Mouse (Mus musculus) ES-E14 (cell line): ENCODE measurements at regions not wholly inside any gene's neighbourhood (a gene's known extent, or its start where the extent isn't known, plus 50 kb on each side); places are given as distances from the start of the nearest gene placed in this dataset.

Experiments
- DNase-seq: peaks from one replicate; pipeline ENCODE4 v3.0.0-alpha.2; 2013; ENCODE audit warnings: low read depth, low spot score
- H3K27ac ChIP-seq: 2 replicates; pipeline ENCODE4 v1.5.1; 2012; ENCODE audit warnings: low read depth, mild to moderate bottlenecking, low read length, moderate library complexity, mixed read lengths; ENCODE audit not compliant: poor library complexity, insufficient read depth, severe bottlenecking
- H3K36me3 ChIP-seq: 2 replicates; pipeline ENCODE4 v1.6.1; 2012; ENCODE audit warnings: mild to moderate bottlenecking, low read length, moderate library complexity, mixed read lengths; ENCODE audit not compliant: control insufficient read depth, poor library complexity, insufficient read depth, severe bottlenecking
- H3K4me1 ChIP-seq, 2 experiments: fragments of 150-350 bp in 1 of 2; sonication (generic) in 1 of 2; 2 replicates each; pipeline ENCODE4 v1.6.1; 2012; ENCODE audit warnings: low read length in 2 of 2, mild to moderate bottlenecking in 1 of 2, mixed read lengths in 1 of 2; ENCODE audit not compliant: control insufficient read depth in 2 of 2, insufficient read depth in 2 of 2, poor library complexity in 1 of 2
- H3K4me3 ChIP-seq, 2 experiments: fragments of 150-350 bp in 1 of 2; sonication (generic) in 1 of 2; 2 replicates each; pipeline ENCODE4 v1.5.1; 2012; ENCODE audit warnings: low read length in 2 of 2, low read depth in 1 of 2, mild to moderate bottlenecking in 1 of 2, mixed read lengths in 1 of 2; ENCODE audit not compliant: insufficient read depth in 1 of 2, poor library complexity in 1 of 2, severe bottlenecking in 1 of 2
- H3K9ac ChIP-seq: 2 replicates; pipeline ENCODE4 v1.6.1; 2012; ENCODE audit warnings: low read depth, mild to moderate bottlenecking, low read length, mixed read lengths; ENCODE audit not compliant: poor library complexity, insufficient read depth, severe bottlenecking
- H3K9me3 ChIP-seq: fragments of 150-350 bp; sonication (generic); 2 replicates; pipeline ENCODE4 v1.6.1; 2012; ENCODE audit warnings: low read depth, mild to moderate bottlenecking, low read length; ENCODE audit not compliant: control insufficient read depth, insufficient read depth
- CHD2 ChIP-seq: IDR thresholded peaks from 2 replicates; pipeline ENCODE4 v1.6.1; 2014; ENCODE audit warnings: mild to moderate bottlenecking, low read depth, low read length, inconsistent platforms
- HCFC1 ChIP-seq: IDR thresholded peaks from 2 replicates; pipeline ENCODE4 v1.6.1; 2012; ENCODE audit warnings: low read length, inconsistent platforms, borderline replicate concordance; ENCODE audit not compliant: insufficient read depth
- MAFK ChIP-seq: IDR thresholded peaks from 2 replicates; pipeline ENCODE4 v1.6.1; 2014; ENCODE audit warnings: mild to moderate bottlenecking, low read depth, low read length, inconsistent platforms; ENCODE audit not compliant: insufficient read depth
- ZC3H11A ChIP-seq: IDR thresholded peaks from 2 replicates; pipeline ENCODE4 v1.6.1; 2012; ENCODE audit warnings: low read depth, mild to moderate bottlenecking, inconsistent platforms, low read length, borderline replicate concordance
- ZNF384 ChIP-seq: IDR thresholded peaks from 2 replicates; pipeline ENCODE4 v1.6.1; 2012; ENCODE audit warnings: low read depth, low read length, inconsistent platforms
- in situ Hi-C, 2 experiments: fragments of 600-800 bp; cut with MboI; formaldehyde crosslinking; loops; one replicate each; pipeline ENCODE4 v1.15.1; 2025; ENCODE audit warnings: low sequenced_read_pairs in 2 of 2, inconsistent platforms in 1 of 2; ENCODE audit not compliant: unreplicated experiment in 2 of 2

GRCm38 (mm10) chr2:172815146-172815545 lies 125.0 kb downstream of the Bmp7 start:
- in situ Hi-C loops = no loop called here
- H3K9me3 ChIP-seq = no peaks in the 10 kb centered on the region
- TF ChIP-seq ZC3H11A (no peak), CHD2 (no peak), ZNF384 (no peak), HCFC1 (no peak), MAFK (no peak)
- H3K4me3 ChIP-seq = no peak overlapping the region
- H3K27ac ChIP-seq = no peak overlapping the region
- H3K4me1 ChIP-seq = no peaks in the 10 kb centered on the region
- DNase-seq = no peak
- H3K36me3 ChIP-seq = no peaks in the 10 kb centered on the region
- H3K9ac ChIP-seq = no peak overlapping the region

- DNase-seq = no peak
- no peak overlapping the region for H3K4me3 ChIP-seq
- TF ChIP-seq HCFC1 (no peak), CHD2 (no peak), ZNF384 (no peak), MAFK (no peak), ZC3H11A (no peak)
- H3K36me3 ChIP-seq = no peaks in the 10 kb centered on the region
- no peak overlapping the region for H3K9ac ChIP-seq
- in situ Hi-C loops = no loop called here
- no peaks in the 10 kb centered on the region for H3K9me3 ChIP-seq
- H3K4me1 ChIP-seq = no peaks in the 10 kb centered on the region
- no peak overlapping the region for H3K27ac ChIP-seq
Measured at GRCm38 (mm10) chr2:172817058-172817745, 122.9 kb downstream of the Bmp7 start.
